Mouse (Mus musculus) liver, adult 2 months (tissue): ENCODE data around the gene Hdlbp.

Experiments
- CTCF ChIP-seq: fragments of 200-500 bp; IDR thresholded peaks from 2 replicates; pipeline ENCODE4 v1.5.1; 2011; ENCODE audit warnings: low read depth, low read length, control low read depth
- POLR2A ChIP-seq: fragments of 200-500 bp; IDR thresholded peaks from 2 replicates; pipeline ENCODE4 v1.6.1; 2011; ENCODE audit warnings: low read length, control low read depth; ENCODE audit not compliant: insufficient read depth; ENCODE audit errors: extremely low read depth

GRCm38 (mm10) chr1:93387198-93387597 is 91.4 kb downstream of the Hdlbp start:
- no peak for TF ChIP-seq CTCF
- no peak for TF ChIP-seq POLR2A
